Mouse (Mus musculus) embryo, embryonic 11 days (tissue): ENCODE measurements around the gene Cep128.
A peak's percentile ranks its signal among the peaks of the same experiment; 100 is the strongest.

Experiments
- DNase-seq: peaks from one replicate; pipeline ENCODE4 v3.0.0-alpha.2; 2015

Gene Cep128

DNA sequence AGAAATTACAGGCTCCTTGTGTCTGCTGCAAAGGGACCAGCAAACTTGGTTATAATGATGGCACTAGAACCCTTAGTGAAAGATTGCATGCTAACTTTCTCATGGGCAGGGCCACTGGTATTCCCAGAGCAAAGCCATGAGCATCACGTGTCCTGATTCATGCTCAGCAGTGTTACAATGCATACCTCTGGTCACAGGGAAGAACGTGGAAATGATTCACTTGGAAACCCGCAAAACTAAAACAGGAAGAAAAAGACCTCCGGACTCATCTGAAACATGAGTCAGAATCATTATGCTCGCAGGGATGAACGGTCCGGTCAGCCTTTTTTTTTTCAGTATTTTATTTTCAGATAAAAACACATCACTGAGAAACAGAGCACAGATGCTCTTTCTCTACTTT, 78.4 kb downstream of the Cep128 start:
- no peak for DNase-seq

DNA sequence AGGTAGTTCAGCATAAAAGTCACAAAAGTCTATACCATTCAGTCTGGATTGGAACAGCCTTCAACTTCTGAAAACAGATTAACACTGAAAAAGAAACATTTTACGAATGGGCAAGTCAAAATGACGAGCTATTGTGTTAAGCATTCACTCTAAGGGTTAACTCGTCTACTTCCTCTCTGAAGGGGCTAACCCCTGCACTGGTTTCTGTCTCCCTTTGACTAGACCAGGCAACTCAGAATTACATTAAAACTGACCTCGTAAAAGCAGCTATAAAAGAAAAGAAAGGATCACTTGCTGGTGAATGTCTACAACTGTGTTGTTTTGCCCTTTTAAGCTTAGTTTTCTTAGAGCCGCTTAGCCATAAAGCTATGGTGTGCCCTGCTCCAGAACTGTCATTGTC, 79.2 kb downstream of the Cep128 start:
- DNase-seq = no peak

DNA sequence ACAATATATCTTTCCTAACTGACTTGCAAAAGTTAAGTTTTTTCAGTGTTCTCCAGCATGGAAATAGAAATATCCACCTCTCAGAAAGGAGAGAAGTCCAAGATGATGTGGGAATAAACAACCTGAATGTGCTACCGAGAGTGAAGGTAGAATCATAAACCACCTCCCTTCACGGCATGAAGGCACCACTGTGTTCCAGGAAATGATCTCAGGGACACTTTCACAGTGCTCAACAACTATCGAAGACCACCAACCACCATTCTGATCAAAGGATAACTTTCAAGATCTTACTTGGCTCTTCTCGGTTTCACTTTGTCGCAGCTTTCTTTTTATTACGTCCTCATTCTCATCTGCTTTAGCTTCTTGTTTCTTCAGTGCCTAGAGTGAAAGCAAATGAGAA, 85.5 kb downstream of the Cep128 start:
- DNase-seq = no peak

DNA sequence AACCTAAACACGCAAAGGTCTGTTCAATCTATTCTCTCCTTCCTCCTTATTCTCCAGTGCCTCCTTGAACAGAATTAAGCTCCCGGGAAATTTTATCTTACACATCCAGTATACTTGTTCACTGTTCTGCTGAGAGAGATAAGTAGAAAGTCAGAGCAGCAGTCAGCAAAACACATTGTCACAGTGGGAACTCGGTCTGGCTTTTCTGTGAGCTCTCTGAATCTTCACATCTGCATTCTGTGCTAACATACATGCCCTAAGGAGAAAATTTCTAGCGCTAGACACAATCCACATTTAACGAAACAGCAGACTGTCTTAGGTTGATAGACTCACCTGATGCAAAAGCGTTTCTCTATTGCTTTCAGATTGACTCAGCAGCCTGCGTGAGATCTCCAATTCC, 88.3 kb downstream of the Cep128 start:
- DNase-seq = no peak

DNA sequence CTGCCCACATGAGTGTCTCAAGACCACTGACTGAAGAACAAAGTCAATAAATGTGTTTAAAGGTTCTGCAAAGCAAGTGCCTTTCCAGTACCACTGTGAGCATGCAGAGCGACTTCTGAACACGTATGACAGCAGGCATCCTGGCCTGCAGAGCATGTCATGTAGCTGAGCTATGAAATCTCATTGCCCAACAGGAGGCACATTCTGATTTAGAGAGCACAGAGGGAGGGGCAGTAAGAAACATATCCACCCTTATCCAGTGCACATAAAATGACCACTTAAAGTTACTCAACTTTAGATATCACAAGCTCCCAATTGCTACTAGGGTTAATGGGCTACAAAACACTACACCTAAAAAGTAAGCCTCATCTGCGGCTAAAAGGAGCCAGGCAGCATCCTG, 88.8 kb downstream of the Cep128 start:
- no peak for DNase-seq

DNA sequence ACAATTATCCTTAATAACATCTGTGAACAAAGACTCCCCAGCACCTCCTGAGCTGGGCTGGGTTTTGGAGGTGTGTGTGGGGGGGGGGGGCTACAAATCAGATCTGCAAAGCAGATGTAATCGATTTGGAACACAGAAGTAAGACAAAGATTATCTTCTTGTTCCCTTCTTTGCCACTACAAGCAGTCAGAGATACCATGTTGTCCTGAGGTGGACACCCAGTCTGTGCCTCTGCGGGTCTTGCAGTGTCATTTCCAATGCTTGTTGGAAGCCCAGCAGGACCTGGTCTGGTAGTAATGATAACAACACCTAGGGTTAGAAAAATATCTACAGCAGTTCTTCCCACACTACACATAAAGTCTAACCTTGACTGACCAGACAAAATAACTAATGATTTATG, 110.3 kb downstream of the Cep128 start:
- no peak for DNase-seq

DNA sequence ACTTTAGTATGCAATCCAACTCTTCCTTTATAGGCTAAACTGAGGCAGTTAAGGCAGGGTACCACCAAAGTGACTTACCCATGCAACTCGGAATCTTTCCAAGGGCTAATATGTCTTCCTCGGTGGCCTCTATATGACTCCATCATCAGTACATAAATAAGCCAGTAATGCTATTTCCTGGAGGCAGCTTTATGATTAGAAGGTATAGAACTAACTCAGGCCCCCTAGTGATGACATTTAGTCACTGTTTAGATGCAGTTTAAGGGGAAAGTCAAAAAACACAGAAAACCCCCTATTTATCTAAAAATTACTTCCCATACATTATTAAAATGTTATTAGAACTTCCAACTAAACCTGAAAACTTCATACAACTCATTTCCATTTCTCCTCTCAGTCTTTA, 114.6 kb downstream of the Cep128 start:
- no peak for DNase-seq

DNA sequence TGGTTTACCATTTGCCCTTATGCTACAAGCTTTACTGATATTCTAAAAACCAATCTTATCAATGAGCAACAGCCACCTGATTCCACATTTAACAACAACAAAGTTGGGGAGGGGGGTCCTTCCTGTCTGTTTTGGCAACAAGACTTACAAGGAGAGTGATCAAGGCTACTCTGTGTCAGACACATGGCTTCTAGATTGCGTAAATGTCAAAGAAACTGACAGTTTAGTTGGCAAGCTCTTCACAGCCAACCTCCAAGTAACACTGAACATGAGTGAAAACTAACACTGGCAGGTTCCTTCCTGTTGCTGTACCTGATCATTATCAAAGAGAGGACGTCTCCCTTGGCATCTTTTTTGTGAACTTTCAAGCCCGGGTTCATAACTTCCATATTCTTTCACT, 115.2 kb downstream of the Cep128 start:
- DNase-seq = no peak

DNA sequence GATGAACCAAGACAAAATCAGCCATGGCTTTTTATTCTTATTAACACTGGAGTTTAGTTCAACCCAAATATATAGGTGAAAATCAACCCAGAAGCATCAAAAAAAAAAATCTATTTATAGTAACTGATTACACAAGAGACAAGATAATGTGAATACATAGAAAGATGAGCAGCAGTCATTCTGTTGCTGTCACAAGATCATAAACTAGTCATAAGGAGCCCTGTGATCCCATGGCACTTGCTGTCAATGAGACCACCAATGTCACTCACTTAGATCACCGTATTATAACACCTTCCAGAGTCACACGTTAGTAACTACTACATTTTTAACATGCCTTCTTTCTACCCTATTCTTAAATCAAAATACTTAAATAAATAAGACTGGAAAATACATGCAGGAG, 118.2 kb downstream of the Cep128 start:
- DNase-seq = no peak

DNA sequence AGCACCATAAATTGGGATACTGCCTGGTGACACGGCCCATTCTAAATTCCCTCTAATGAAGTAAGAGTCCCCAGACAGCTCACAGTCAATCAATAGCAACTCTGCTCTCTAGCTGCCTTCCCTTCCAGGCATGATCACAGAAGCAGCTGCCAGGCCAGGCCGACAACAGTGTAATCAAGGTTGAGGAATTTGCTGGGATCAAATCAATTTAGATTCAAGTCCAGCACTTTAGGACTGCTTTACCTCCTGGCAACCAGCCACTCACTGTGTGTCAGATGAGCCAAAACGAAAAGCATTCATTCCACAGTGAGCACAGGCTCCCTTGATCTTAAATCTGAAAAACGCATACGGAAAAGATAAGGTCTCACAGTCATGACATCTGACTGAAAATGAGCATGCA, 118.7 kb downstream of the Cep128 start:
- no peak for DNase-seq

DNA sequence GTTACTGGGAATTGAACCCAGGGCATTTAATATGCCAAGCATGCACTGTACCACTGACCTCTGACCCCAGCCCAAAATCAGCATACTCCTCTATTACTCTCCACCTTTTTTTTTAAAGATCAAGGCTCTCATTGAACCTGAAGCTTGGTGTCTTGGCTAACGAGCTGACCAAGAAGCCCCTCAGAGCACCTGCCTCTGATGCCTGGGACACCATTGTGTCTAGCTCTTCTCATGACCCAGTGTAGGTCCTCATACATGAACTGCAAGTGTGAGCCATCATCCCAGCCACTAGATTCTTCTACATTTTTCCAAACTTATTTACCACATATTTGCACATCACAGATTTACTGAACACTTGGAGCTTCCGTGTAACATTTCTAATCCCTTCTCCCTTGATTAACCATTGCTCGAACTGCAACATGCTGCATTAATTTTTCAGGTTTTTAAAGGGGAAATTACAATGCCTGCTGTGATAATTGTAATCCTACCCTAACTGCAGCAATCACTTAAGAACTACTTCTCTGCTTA, 119.3 kb downstream of the Cep128 start:
- no peak for DNase-seq

DNA sequence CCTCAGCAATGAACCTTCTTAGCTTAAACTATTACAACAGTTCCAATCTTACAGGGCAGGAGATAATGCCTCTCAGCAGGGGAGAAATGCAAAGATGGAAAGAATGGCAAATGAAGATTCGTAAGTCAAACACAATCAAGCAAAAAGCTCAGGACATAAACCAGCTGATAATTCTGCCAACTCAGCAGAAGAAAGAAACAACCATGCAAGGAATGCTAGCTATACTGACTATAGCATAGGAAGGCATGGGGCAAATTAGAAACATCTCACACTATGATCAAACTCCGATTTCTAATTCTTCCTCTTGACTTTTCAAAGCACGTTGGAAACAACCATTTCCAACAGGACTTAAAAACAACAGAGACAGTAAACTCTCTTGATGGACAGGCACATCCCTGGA, 120.5 kb downstream of the Cep128 start:
- no peak for DNase-seq

DNA sequence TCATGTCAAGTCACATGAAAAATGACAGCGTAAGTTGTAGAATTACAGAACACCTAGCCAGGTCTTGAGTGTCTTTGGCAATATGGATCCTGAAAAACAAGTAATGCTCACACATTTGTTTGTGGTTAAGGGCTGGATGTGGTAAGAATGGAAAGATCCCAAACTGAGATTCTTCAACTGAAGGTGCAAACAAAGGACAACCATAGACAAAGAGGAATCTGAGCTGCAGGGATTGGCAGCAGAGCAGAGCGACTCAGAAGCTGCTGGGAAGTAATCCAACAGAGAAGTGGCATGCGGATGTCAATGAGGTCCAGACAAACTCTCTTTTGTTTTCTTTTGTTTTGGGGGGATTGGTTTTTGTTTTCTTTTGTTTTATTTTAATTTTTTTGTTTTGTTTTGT, 121.4 kb downstream of the Cep128 start:
- DNase-seq = no peak

DNA sequence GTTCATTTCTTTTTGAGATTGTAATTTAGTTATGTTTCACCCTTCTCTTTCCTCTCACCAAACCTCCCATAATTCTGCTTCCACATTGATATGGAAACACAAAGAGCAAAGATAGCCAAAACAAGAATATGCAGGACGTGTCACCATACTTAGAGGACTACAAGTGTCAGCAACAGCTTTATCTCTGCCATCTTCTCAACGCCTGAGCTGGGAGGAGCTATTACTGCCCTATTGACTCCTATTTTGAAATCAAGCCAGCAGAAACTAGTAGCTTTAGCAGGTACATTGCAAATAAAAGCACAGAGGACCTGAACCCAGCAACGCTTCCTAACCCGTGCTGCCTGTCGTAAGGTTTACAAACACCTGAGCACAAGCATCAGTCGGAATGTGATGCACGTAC, 127.9 kb downstream of the Cep128 start:
- DNase-seq = no peak

DNA sequence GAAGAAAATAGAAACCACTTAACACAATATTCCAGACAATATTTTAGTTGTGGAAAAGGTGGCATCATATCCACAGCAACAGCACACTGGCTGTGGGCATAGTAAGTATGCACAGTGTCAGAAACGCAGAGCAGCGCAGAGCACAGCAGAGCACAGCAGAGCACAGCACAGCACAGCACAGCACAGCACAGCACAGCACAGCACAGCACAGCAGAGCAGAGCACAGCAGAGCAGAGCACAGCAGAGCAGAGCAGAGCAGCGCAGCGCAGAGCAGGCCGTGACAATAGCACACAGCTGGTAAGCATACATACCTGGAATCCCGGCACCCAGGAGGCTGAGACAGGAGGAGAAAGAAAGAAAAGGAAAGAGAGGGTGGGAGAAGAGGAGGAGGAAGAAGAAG, 129.4 kb downstream of the Cep128 start:
- DNase-seq = no peak

DNA sequence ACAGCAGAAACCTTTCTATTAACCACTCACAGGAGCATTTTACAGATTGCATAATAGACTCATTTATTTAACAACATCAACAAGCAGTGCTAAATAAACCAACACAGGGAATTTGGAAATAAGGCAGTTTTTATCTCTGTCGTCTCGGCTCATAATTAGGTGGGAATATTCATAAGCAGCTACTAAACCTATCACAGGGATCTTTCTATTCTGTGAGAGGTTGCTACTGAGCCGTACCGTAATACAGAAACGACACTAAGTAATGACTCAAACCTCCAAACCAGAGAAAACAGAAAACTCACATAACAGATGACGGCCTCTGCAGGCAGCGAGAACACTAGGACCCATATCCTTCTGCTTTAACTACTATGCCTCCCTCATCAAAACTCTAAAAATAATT, 163.6 kb downstream of the Cep128 start:
- DNase-seq = no peak

DNA sequence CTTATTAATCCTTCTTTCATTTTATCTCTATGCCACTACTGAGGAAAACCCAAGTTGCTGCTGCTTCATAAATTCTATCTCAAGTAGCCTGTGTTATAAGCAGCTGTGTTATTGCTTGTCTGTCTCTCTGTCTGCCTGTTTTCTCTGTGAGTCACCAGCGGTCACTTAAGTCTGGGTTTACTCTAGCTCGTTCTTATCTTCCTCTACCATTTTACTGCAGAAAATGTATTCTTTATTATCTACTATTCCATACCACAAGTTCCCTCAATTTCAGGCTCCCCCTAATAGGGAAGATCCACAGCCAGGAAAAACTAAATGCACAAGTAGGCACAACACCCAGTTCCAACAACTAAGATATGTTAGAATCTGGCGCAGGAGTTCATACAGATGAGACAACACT, 178.7 kb downstream of the Cep128 start:
- DNase-seq = no peak

DNA sequence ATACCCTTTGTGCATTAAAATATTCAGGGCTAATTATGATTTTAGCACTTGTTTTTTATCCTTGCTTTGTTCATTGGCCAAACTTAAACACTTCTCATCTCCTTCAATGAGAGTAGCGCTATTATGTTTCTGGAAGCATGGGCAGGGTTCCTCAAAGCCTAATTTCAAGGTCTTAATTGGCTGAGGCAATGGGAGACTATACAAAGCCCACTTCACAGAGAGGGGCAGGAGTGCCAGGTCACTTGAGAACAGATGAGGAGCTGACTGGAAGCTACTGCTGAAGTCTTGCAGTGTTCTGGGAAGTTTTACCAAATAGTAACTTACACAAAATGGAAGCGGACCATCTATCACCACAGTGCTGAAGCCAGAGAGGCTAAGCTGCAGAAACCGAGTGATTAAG, 179.9 kb downstream of the Cep128 start:
- no peak for DNase-seq

DNA sequence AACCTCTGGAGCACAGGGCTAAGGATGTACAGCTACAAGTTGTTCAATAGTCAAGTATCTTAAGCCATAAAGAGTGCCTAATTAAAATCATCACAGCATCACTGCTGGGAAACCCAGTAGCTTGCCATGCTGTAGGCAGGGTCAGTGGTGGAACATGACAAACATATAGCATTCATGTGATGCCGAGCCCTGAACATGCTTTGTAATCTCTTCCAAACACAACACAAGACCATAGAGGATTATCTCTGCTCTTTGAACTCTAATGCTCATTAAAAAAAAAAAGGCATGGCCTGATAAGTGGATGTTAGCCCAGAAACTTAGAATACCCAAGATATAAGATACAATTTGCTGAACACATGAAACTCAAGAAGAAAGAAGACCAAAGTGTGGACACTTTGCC, 181.7 kb downstream of the Cep128 start:
- no peak for DNase-seq

DNA sequence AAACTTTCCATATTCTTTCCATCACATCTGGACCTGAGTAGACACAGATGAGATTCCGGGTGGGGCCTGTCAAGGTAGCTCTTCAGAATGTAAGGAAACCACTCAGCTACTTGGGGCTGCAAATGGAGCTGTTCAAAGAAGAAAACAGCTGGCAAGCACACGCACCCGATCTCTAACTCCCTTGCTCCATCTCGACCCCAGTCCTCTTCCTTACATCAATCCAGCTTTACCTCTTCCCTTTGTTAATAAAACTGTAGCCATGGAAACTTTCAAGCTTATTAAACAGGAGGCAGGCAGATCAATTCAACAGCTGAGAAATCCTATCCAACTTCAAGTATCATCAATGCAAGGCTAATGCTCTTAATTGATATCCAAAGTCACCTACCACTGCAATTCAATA, 195.1 kb downstream of the Cep128 start:
- DNase-seq = peak; percentile 9

DNA sequence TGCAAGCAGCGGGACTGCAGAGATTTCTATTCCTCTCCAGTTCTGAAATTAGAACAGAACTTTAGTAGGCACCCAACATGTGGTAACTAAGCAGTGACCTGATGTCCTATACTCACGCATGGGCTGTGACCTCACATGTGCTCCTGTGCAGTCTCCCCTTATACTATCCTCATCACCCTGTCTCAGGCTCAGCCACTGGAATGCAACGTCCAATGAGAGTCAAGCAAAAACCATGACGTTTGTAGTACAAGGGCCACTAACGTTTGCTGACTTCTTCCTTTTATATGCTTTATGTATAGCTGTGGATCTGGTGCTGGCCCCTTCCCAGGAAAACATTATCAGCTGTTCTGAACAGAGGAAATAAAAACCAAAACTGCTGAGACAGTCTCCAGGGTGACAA, 198.6 kb downstream of the Cep128 start:
- no peak for DNase-seq

DNA sequence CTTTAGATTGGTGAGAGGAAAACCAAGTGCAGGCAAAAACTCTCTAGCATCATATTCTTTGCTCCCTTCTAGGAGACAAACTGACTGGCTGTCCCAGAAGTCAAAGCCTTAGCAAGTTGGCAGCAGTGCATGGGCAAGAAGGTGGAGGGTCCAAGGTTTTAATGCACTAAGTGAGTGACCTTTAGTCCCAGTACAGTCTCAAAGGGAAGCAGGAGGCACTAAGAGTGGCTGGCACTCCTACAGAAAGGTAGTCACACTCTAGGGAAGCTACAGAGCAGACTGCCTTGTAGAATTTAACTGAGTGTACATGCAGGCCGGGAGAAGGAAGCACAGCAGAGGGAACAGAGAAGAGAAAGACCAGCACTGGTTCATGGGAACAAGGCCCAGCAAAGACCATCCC, 199.6 kb downstream of the Cep128 start:
- no peak for DNase-seq

DNA sequence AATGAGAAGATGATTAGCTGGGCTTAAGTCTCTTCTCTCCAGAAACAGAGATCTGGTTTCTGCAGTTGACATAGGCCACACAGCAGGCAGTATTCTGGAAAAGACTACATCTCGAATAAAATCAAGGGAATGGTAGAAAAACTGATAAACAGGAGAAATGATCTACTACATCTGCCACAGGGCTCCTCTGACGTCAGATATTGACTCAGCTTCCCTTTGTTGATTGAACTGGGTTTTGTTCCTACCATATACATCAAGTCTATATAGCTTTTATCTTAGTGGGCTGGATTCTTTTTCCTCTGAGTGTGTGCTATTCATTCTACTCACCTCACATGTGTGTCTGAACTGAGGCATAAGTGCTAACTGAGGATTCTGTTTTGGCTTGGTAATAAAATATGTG, 200.3 kb downstream of the Cep128 start:
- DNase-seq = no peak

DNA sequence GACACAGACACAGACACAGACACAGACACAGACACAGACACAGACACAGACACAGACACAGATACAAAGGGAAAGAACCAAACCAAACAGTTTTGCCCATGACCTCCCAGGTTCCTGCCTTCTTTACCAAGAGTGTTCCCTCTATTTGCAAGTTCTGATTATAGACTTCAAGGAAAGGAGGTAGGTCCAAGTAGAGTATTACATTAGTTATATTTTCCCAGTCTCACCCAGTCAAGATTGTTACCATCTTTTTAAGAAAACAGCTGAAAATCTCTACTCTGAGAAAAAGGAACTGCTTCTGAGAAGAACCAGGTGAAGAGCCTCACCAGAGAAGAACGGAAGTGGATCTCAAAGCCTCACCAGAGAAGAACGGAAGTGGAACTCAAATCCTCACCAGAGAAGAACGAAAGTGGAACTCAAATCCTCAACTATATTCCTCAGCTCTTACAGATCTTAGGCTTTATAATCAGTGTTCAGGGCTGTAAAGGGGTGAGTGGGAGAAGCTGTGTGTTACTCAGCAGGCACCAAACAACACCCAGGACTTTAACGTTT, 200.8 kb downstream of the Cep128 start:
- DNase-seq = no peak

DNA sequence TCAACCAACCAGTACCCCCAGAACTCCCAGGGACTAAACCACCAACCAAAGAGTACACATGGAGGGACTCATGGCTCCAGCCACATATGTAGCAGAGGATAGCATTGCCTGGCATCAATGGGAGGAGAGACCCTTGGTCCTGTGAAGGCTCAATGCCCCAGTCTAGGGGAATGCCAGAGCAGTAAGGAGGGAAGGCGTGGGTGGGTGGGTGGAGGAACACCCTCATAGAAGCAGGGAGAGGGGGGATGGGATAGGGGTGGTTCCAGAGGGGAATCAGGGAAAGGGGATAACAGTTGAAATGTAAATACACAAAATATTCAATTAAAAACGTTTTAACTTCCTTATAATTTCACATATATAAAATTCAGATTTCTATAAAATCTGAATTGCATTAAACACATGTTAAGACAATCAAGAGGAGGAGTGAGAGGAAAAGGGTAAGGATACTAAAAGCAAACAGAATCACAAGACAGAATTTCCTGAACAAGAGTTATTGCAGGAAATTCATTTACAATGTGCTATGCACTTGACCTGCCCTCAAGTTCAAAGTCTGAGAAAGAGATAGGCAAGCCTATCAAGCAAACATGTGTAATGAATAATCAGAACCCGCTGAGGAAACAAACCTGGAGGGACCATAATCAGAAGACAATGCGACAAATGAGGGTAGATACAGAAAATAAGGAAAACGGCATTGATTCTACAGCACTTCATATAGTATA, 207.2 kb downstream of the Cep128 start:
- DNase-seq = no peak
